Mouse (Mus musculus) neural tube, embryonic 15.5 days (tissue): ENCODE results near the gene Eml1. TPM values are rescaled to one million over a fixed set of nuclear protein-coding genes. Genes with fewer than 3 reads are reported as not detected.
A peak's percentile ranks its signal among the peaks of the same experiment; 100 is the strongest.
"Not testable (repeated sequence)": the region's sequence is repeated elsewhere in the genome, so short reads cannot be mapped to it uniquely, and the experiment has no call there.

ENCODE experiments used
- ATAC-seq: fragments of 200-750 bp; cut with Nextera tagmentation; 2 replicates; pipeline ENCODE4 v1.8.0; 2017; ENCODE audit warnings: mild to moderate bottlenecking, moderate TSS enrichment, moderate library complexity; ENCODE audit not compliant: low FRiP score
- H3K27ac ChIP-seq: fragments of 300-500 bp; sonication (generic); replicated peaks from 2 replicates; pipeline ENCODE4 v1.5.1; 2015; ENCODE audit warnings: mild to moderate bottlenecking, inconsistent platforms
- H3K27me3 ChIP-seq: fragments of 300-500 bp; sonication (generic); replicated peaks from 2 replicates; pipeline ENCODE4 v1.6.1; 2015; ENCODE audit warnings: inconsistent platforms
- H3K36me3 ChIP-seq: fragments of 300-500 bp; sonication (generic); 2 replicates; pipeline ENCODE4 v1.6.1; 2015; ENCODE audit warnings: inconsistent platforms
- H3K4me1 ChIP-seq: fragments of 300-500 bp; sonication (generic); 2 replicates; pipeline ENCODE4 v1.6.1; 2015; ENCODE audit warnings: inconsistent platforms
- H3K4me2 ChIP-seq: fragments of 300-500 bp; sonication (generic); 2 replicates; pipeline ENCODE4 v1.6.1; 2015; ENCODE audit warnings: inconsistent platforms, mild to moderate bottlenecking, moderate library complexity
- H3K4me3 ChIP-seq: fragments of 300-500 bp; sonication (generic); replicated peaks from 2 replicates; pipeline ENCODE4 v1.5.1; 2015; ENCODE audit warnings: mild to moderate bottlenecking, inconsistent platforms
- H3K9ac ChIP-seq: fragments of 300-500 bp; sonication (generic); replicated peaks from 2 replicates; pipeline ENCODE4 v1.6.1; 2015; ENCODE audit warnings: mild to moderate bottlenecking, inconsistent platforms
- H3K9me3 ChIP-seq: fragments of 300-500 bp; sonication (generic); replicated peaks from 2 replicates; pipeline ENCODE4 v1.6.1; 2016; ENCODE audit warnings: inconsistent platforms
- WGBS: fragments of 180-500 bp; shearing (Covaris S2); methylation state at CpG from one replicate; pipeline ENCODE4 v1.1.7; 2015; ENCODE audit warnings: mixed read lengths; 5-methylcytosine and 5-hydroxymethylcytosine counted together
- polyA plus RNA-seq: library from polyadenylated mRNA; unstranded; fragments of >200 nt; fragmentation: Nextera tagmentation; extraction: Ambion mirVana; gene quantifications from 2 replicates; pipeline ENCODE4 v1.2.1, GENCODE M21; 2015

Gene Eml1
- polyA plus RNA-seq, 1 experiment from 2014 or later: 69.0 TPM

- Histone ChIP-seq H3K4me1 (peaks cover 10% of the 10 kb centered on the region), H3K27me3 (no peaks in the 10 kb centered on the region), H3K36me3 (no peaks in the 10 kb centered on the region), H3K4me2 (no peak overlapping the region), H3K9ac (no peak overlapping the region), H3K9me3 (no peaks in the 10 kb centered on the region), H3K27ac (no peak overlapping the region), H3K4me3 (no peak overlapping the region)
- no peak for ATAC-seq
- 89% methylated on average over 6 of the region's 6 CpGs for WGBS
These were observed 119.6 kb downstream of the Eml1 start for GRCm38 (mm10) chr12:108490336-108490735.

DNA sequence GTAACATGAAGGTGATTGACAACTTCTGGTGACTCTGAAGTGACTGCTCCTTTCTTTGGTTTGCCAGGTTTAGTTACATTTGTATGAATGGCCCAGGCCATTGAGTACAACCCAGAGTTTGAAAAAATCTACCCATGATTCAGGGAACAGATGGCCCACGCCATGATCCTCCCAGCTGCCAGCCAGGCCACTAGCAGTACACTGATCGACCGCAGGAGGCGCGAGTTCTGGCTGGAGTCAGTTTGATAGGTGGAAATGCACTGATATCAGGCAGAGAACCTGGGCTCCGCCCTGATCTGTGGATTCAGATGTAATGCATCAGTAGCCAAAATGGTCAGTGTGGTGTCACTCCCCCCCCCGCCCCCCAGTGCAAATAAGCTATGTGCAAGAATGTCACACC, 120.2 kb downstream of the Eml1 start:
- H3K9ac ChIP-seq: no peak overlapping the region
- peaks cover 12% of the 10 kb centered on the region for H3K4me1 ChIP-seq
- no peak overlapping the region for H3K4me3 ChIP-seq
- H3K27me3 ChIP-seq: no peaks in the 10 kb centered on the region
- ATAC-seq: no peak
- no peak overlapping the region for H3K27ac ChIP-seq
- no peaks in the 10 kb centered on the region for H3K36me3 ChIP-seq
- WGBS: 63% methylated on average over 7 of the region's 7 CpGs
- no peak overlapping the region for H3K4me2 ChIP-seq
- no peaks in the 10 kb centered on the region for H3K9me3 ChIP-seq

GRCm38 (mm10) chr12:108494011-108494541, 123.3 kb downstream of the Eml1 start:
- no peaks in the 10 kb centered on the region for H3K9me3 ChIP-seq
- H3K27ac ChIP-seq: no peak overlapping the region; the same call in 1 of the 2 replicates
- no peaks in the 10 kb centered on the region for H3K36me3 ChIP-seq
- H3K27me3 ChIP-seq: no peaks in the 10 kb centered on the region
- ATAC-seq: peak; percentile 37; the same call in 1 of the 2 replicates
- WGBS: 23% methylated on average over 4 of the region's 4 CpGs
- H3K4me2 ChIP-seq: no peak overlapping the region
- no peak overlapping the region for H3K4me3 ChIP-seq
- H3K4me1 ChIP-seq: peaks cover 15% of the 10 kb centered on the region
- no peak overlapping the region for H3K9ac ChIP-seq

DNA sequence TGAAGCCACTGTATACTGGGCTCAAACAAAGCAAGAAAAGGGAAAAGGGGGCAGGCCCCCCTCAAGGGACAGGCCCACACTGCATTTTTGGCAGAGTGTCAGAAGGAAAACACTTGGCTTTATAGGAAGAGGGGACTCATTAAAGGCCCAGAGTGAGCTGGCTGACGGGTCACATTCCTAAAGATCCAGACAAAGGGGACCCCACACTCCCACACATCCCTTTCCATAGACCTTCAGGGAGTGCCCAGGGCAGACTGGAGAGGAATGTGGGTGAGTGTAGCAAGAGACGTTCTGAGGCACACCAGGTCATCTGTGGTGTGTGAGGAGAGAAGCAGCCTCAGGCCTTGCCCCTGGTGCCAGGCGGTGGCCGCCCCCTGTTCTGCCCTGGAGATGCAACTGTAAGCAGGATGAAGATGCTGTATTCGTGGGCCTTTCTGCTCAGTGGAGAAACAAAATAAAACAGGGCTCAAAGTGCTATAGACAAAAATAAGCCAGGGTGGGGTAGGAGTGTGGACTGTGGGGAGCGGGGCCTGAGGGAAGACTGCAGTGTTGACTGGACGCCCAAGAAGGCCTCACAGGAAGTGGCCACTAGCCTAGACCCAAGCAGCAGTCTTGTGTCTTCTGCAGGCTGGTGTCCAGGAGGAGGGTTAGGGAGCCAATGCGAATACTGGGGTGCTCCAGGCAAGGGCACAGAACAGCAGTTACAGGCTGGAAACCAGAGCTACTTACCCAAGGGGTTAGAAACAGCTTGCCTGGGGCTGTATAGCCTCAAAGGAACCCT, 124.9 kb downstream of the Eml1 start:
- no peaks in the 10 kb centered on the region for H3K27me3 ChIP-seq
- ATAC-seq: no peak
- H3K9me3 ChIP-seq: no peaks in the 10 kb centered on the region
- peaks cover 15% of the 10 kb centered on the region for H3K4me1 ChIP-seq
- H3K36me3 ChIP-seq: no peaks in the 10 kb centered on the region
- H3K4me2 ChIP-seq: no peak overlapping the region
- no peak overlapping the region for H3K9ac ChIP-seq
- WGBS: 62% methylated on average over 8 of the region's 8 CpGs
- no peak overlapping the region for H3K4me3 ChIP-seq
- no peak overlapping the region for H3K27ac ChIP-seq

DNA sequence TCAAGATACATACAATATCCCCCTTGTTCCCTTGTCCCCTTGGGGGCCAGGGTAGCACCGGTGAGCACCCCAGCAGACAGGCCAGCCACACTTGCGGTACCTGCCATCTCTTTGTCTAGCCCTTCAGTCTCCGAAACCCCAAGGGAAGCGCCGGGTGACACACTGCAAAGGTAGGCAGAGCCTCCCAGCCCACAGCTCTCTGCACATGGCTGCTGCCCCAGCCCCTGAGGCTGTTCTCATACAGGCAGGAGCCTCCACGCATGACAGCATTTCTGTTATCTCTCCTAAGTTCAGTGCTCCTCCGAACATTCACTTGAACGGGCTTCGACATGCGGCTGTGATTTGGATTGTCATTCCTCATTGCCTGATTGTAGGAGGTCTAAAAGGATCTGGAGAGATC, 132.3 kb downstream of the Eml1 start:
- Histone ChIP-seq H3K27me3 (no peaks in the 10 kb centered on the region), H3K4me3 (no peak overlapping the region), H3K36me3 (0 out of 2 replicates have a peak, but pooled peaks cover 2% of the 10 kb centered on the region), H3K4me2 (no peak overlapping the region), H3K9ac (no peak overlapping the region), H3K9me3 (no peaks in the 10 kb centered on the region), H3K4me1 (no peaks in the 10 kb centered on the region), H3K27ac (no peak overlapping the region)
- ATAC-seq: no peak
- WGBS: 76% methylated on average over 10 of the region's 10 CpGs

- Histone ChIP-seq H3K9ac (no peak overlapping the region), H3K27me3 (no peaks in the 10 kb centered on the region), H3K4me1 (no peaks in the 10 kb centered on the region), H3K36me3 (0 out of 2 replicates have a peak, but pooled peaks cover 2% of the 10 kb centered on the region), H3K9me3 (no peaks in the 10 kb centered on the region), H3K4me2 (no peak overlapping the region), H3K4me3 (no peak overlapping the region), H3K27ac (no peak overlapping the region)
- no peak for ATAC-seq
- 73% methylated on average over 16 of the region's 16 CpGs for WGBS
These were observed 132.8 kb downstream of the Eml1 start for GRCm38 (mm10) chr12:108503582-108503981.

- H3K4me3 ChIP-seq: no peak overlapping the region
- ATAC-seq: no peak
- H3K27me3 ChIP-seq: no peaks in the 10 kb centered on the region
- H3K36me3 ChIP-seq: 0 out of 2 replicates have a peak, but pooled peaks cover 2% of the 10 kb centered on the region
- no peaks in the 10 kb centered on the region for H3K9me3 ChIP-seq
- H3K27ac ChIP-seq: no peak overlapping the region
- H3K4me1 ChIP-seq: peaks cover 3% of the 10 kb centered on the region; the same call in 1 of the 2 replicates
- no peak overlapping the region for H3K4me2 ChIP-seq
- WGBS: 81% methylated on average over 2 of the region's 2 CpGs
- H3K9ac ChIP-seq: no peak overlapping the region
These were observed 135.1 kb downstream of the Eml1 start for GRCm38 (mm10) chr12:108505846-108506245.

- H3K36me3 ChIP-seq, H3K4me2 ChIP-seq, H3K4me1 ChIP-seq, H3K27ac ChIP-seq, H3K9ac ChIP-seq, ATAC-seq, H3K27me3 ChIP-seq, H3K4me3 ChIP-seq, H3K9me3 ChIP-seq: not testable (repeated sequence)
- 87% methylated on average over 3 of the region's 3 CpGs for whole genome bisulfite sequencing
These were observed 136.3 kb downstream of the Eml1 start for GRCm38 (mm10) chr12:108507046-108507445.

- H3K27ac ChIP-seq: no peak overlapping the region
- 71% methylated on average over 7 of the region's 7 CpGs for WGBS
- no peak overlapping the region for H3K9ac ChIP-seq
- ATAC-seq: no peak
- no peak overlapping the region for H3K4me2 ChIP-seq
- 0 out of 2 replicates have a peak, but pooled peaks cover 12% of the 10 kb centered on the region for H3K36me3 ChIP-seq
- H3K4me3 ChIP-seq: no peak overlapping the region
- H3K9me3 ChIP-seq: no peaks in the 10 kb centered on the region
- H3K27me3 ChIP-seq: no peaks in the 10 kb centered on the region
- peaks cover 4% of the 10 kb centered on the region; the same call in 1 of the 2 replicates for H3K4me1 ChIP-seq
These were observed 139.8 kb downstream of the Eml1 start for GRCm38 (mm10) chr12:108510571-108510970.

GRCm38 (mm10) chr12:108511009-108511408, 140.3 kb downstream of the Eml1 start:
- H3K27me3 ChIP-seq: no peaks in the 10 kb centered on the region
- H3K4me3 ChIP-seq: no peak overlapping the region
- 0 out of 2 replicates have a peak, but pooled peaks cover 12% of the 10 kb centered on the region for H3K36me3 ChIP-seq
- peaks cover 4% of the 10 kb centered on the region; the same call in 1 of the 2 replicates for H3K4me1 ChIP-seq
- H3K27ac ChIP-seq: no peak overlapping the region
- no peak for ATAC-seq
- WGBS: 3% methylated on average over 3 of the region's 3 CpGs
- no peak overlapping the region for H3K9ac ChIP-seq
- H3K9me3 ChIP-seq: no peaks in the 10 kb centered on the region
- no peak overlapping the region for H3K4me2 ChIP-seq

GRCm38 (mm10) chr12:108515464-108515863, 144.7 kb downstream of the Eml1 start:
- no peaks in the 10 kb centered on the region for H3K27me3 ChIP-seq
- ATAC-seq: no peak
- H3K27ac ChIP-seq: no peak overlapping the region
- H3K4me3 ChIP-seq: no peak overlapping the region
- H3K4me2 ChIP-seq: no peak overlapping the region
- no peak overlapping the region for H3K9ac ChIP-seq
- peaks cover 23% of the 10 kb centered on the region for H3K36me3 ChIP-seq
- H3K4me1 ChIP-seq: peaks cover 4% of the 10 kb centered on the region; the same call in 1 of the 2 replicates
- H3K9me3 ChIP-seq: no peaks in the 10 kb centered on the region
- 95% methylated on average over 12 of the region's 12 CpGs for WGBS

DNA sequence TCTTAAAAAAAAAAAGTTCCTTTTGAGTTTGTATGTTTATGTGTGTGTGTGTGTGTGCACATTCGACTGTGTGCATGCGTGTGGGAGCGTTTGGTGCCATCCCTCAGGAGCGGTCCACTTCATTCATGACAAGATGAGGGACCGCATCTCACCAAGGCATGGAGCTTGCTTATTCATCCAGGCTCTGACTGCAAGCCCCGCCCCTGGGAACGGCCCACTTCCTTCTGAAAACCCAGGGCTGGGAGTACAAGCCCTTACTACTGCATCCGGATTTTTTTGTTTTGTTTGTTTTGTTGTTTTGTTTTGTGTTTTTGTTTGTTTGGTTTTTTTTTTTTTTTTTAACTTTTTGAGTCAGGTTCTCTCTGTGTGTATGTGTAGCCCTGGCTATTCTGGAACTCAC, 148.6 kb downstream of the Eml1 start:
- no peak overlapping the region for H3K4me3 ChIP-seq
- no peak overlapping the region for H3K27ac ChIP-seq
- ATAC-seq: no peak
- peaks cover 59% of the 10 kb centered on the region for H3K36me3 ChIP-seq
- H3K9ac ChIP-seq: no peak overlapping the region
- no peaks in the 10 kb centered on the region for H3K9me3 ChIP-seq
- no peaks in the 10 kb centered on the region for H3K27me3 ChIP-seq
- WGBS: 82% methylated on average over 8 of the region's 8 CpGs
- H3K4me1 ChIP-seq: no peaks in the 10 kb centered on the region
- no peak overlapping the region for H3K4me2 ChIP-seq
